19 mouse cellular contexts compared by ENCODE assay signal in genomic region chr6:125305465-125305864, GRCm38 (mm10). TPM values are rescaled to one million over a fixed set of nuclear protein-coding genes. Genes with fewer than 3 reads are reported as not detected.
"Had no signal": no experiment of that assay in that cellular context is flagged by ENCODE, and none has a peak within 500 bp of the region (broad histone marks: within the 10 kb centered on the region; RNA-seq: fewer than 3 reads in every experiment).

No protein-coding gene starts in this region.

- H3K4me1 ChIP-seq: midbrain, embryonic 15.5 days had no signal

- ATAC-seq: midbrain, embryonic 15.5 days had no signal

- H3K9ac ChIP-seq: limb, embryonic 13.5 days; liver, embryonic 13.5 days; midbrain, embryonic 12.5 days; midbrain, embryonic 15.5 days; neural tube, embryonic 13.5 days had no signal

- H3K27ac ChIP-seq: limb, embryonic 10.5 days; limb, embryonic 13.5 days; liver, embryonic 13.5 days; midbrain, embryonic 12.5 days; midbrain, embryonic 15.5 days; neural tube, embryonic 13.5 days had no signal

- H3K27me3 ChIP-seq: limb, embryonic 13.5 days; liver, embryonic 13.5 days; midbrain, embryonic 12.5 days; midbrain, embryonic 15.5 days; neural tube, embryonic 13.5 days had no signal

- H3K4me3 ChIP-seq: limb, embryonic 10.5 days; limb, embryonic 13.5 days; liver, embryonic 13.5 days; midbrain, embryonic 12.5 days; midbrain, embryonic 15.5 days; neural tube, embryonic 13.5 days had no signal

- H3K4me2 ChIP-seq: limb, embryonic 13.5 days; liver, embryonic 13.5 days; midbrain, embryonic 12.5 days; midbrain, embryonic 15.5 days; neural tube, embryonic 13.5 days had no signal

- DNase-seq: kidney, adult 2 months; kidney, postnatal 14 days; kidney, postnatal 4 days; liver; liver, embryonic 13.5 days; lung, adult 2 months; lung, postnatal 14 days; lung, postnatal 4 days; retina, postnatal 1 day; spleen, adult 18-20 months; thymus, adult 18-20 months; thymus, postnatal 36 days had no signal

- H3K36me3 ChIP-seq: midbrain, embryonic 15.5 days; neural tube, embryonic 13.5 days had no signal

- H3K9me3 ChIP-seq: limb, embryonic 10.5 days; limb, embryonic 13.5 days; liver, embryonic 13.5 days; midbrain, embryonic 12.5 days; midbrain, embryonic 15.5 days; neural tube, embryonic 13.5 days had no signal

RNA-seq across cellular contexts. Expression of gene Tuba3a, which starts 19.6 kb away (rescaled TPM):
- polyA plus RNA-seq: kidney, embryonic 14.5 days; liver, embryonic 13.5 days; liver, embryonic 16.5 days; midbrain, embryonic 12.5 days; midbrain, embryonic 15.5 days; neural tube, embryonic 13.5 days had no signal
